In the genomic region with DNA sequence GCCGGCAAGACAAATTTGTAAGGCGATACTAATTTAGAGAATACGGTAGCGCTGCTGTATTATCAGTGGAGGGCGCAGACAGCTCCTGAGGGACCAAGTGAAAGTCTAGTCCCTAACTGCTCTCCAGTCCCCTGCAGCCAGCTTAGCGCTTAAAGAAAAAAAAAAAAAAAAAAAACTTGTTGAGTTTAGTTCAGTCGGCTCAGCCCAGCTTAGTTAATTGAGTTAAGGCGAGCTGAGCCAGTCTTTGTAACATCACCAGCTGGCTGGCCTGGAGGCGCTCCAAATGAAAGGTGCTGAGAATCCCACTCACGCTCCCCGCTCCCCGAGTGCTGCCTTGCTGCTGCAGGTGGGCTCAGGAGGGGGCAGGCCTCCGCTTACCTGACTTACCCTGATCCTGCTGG, we compare ENCODE assay signal across 8 mouse cellular contexts.
A peak's percentile ranks its signal among the peaks of the same experiment; 100 is the strongest.
DNase-seq lines count a peak whose midpoint lies in the region; ATAC-seq lines count a peak whose summit lies in the region.

No protein-coding gene starts in this region.

- H3K9ac ChIP-seq in intestine, embryonic 16.5 days (ENCODE audit: low read depth, low read length): no peak overlapping the region
- H3K9ac ChIP-seq in liver, embryonic 12.5 days: no peak overlapping the region
- no peak overlapping the region for H3K9ac ChIP-seq in stomach, embryonic 16.5 days (ENCODE audit: low read length)

- peaks cover 67% of the 10 kb centered on the region for H3K27me3 ChIP-seq in forebrain, embryonic 10.5 days (ENCODE audit: poor library complexity, severe bottlenecking)
- H3K27me3 ChIP-seq in intestine, embryonic 16.5 days (replicated peaks; ENCODE audit: control insufficient read depth, insufficient read depth, low read length): no peaks in the 10 kb centered on the region; the same call in 1 of the 2 replicates
- H3K27me3 ChIP-seq in liver, embryonic 12.5 days (replicated peaks): peaks cover 16% of the 10 kb centered on the region
- no peaks in the 10 kb centered on the region for H3K27me3 ChIP-seq in stomach, embryonic 16.5 days (ENCODE audit: control insufficient read depth, insufficient read depth, low read length)

- peak overlapping the region; percentile 5; the same call in 1 of the 2 replicates for H3K4me2 ChIP-seq in intestine, embryonic 16.5 days (ENCODE audit: low read depth, low read length)
- H3K4me2 ChIP-seq in liver, embryonic 12.5 days: peak overlapping the region; percentile 34
- peak overlapping the region; percentile 16; the same call in 1 of the 2 replicates for H3K4me2 ChIP-seq in stomach, embryonic 16.5 days (ENCODE audit: low read depth, low read length)

- DNase-seq in left cerebral cortex, adult 18-20 months (ENCODE audit: low spot score in 2 of 2): peak; percentile 39 to 50
- DNase-seq in left cerebral cortex, adult 8-10 months (ENCODE audit: low spot score in 2 of 2): no peak
- DNase-seq in forebrain, embryonic 10.5 days (ENCODE audit: extremely low spot score, low spot score): no peak
- no peak for DNase-seq in gastrocnemius, adult 18-20 months (ENCODE audit: low spot score)
- DNase-seq in adrenal gland, adult 18-20 months (ENCODE audit: low spot score in 2 of 2): no peak

- peak overlapping the region; percentile 16 for H3K4me3 ChIP-seq in forebrain, embryonic 10.5 days
- no peak overlapping the region for H3K4me3 ChIP-seq in intestine, embryonic 16.5 days (ENCODE audit: low read length)
- no peak overlapping the region for H3K4me3 ChIP-seq in liver, embryonic 12.5 days
- no peak overlapping the region for H3K4me3 ChIP-seq in stomach, embryonic 16.5 days (replicated peaks; ENCODE audit: low read length)

- no peaks in the 10 kb centered on the region for H3K9me3 ChIP-seq in forebrain, embryonic 10.5 days
- H3K9me3 ChIP-seq in intestine, embryonic 16.5 days (ENCODE audit: control insufficient read depth, low read length): no peaks in the 10 kb centered on the region
- H3K9me3 ChIP-seq in liver, embryonic 12.5 days (replicated peaks): no peaks in the 10 kb centered on the region
- no peaks in the 10 kb centered on the region for H3K9me3 ChIP-seq in stomach, embryonic 16.5 days (replicated peaks; ENCODE audit: control insufficient read depth, low read length)

- peaks cover 41% of the 10 kb centered on the region for H3K4me1 ChIP-seq in forebrain, embryonic 10.5 days
- peaks cover 19% of the 10 kb centered on the region for H3K4me1 ChIP-seq in intestine, embryonic 16.5 days (ENCODE audit: control insufficient read depth, insufficient read depth, low read length)
- peaks cover 26% of the 10 kb centered on the region for H3K4me1 ChIP-seq in liver, embryonic 12.5 days
- peaks cover 9% of the 10 kb centered on the region; the same call in 1 of the 2 replicates for H3K4me1 ChIP-seq in stomach, embryonic 16.5 days (ENCODE audit: control insufficient read depth, insufficient read depth, low read length)

- ATAC-seq in intestine, embryonic 16.5 days: no peak
- ATAC-seq in liver, embryonic 12.5 days: no peak
- no peak for ATAC-seq in stomach, embryonic 16.5 days (ENCODE audit: insufficient read depth, low FRiP score)

- no peaks in the 10 kb centered on the region for H3K36me3 ChIP-seq in forebrain, embryonic 10.5 days (replicated peaks)
- H3K36me3 ChIP-seq in intestine, embryonic 16.5 days (ENCODE audit: control insufficient read depth, insufficient read depth, low read length): no peaks in the 10 kb centered on the region
- no peaks in the 10 kb centered on the region for H3K36me3 ChIP-seq in liver, embryonic 12.5 days
- H3K36me3 ChIP-seq in stomach, embryonic 16.5 days (ENCODE audit: control insufficient read depth, insufficient read depth, low read length): no peaks in the 10 kb centered on the region

- WGBS in forebrain, embryonic 10.5 days: 2% methylated on average over 13 of the region's 13 CpGs
- WGBS in intestine, embryonic 16.5 days: 13% methylated on average over 13 of the region's 13 CpGs
- WGBS in liver, embryonic 12.5 days (ENCODE audit: insufficient replicate concordance): 23% methylated on average over 13 of the region's 13 CpGs
- 8% methylated on average over 13 of the region's 13 CpGs for WGBS in stomach, embryonic 16.5 days

- peak overlapping the region; percentile 31; the same call in 1 of the 2 replicates for H3K27ac ChIP-seq in forebrain, embryonic 10.5 days
- H3K27ac ChIP-seq in intestine, embryonic 16.5 days (ENCODE audit: low read length): no peak overlapping the region
- 0 out of 2 replicates have a peak overlapping the region, but pooled peaks have one; percentile 15 for H3K27ac ChIP-seq in liver, embryonic 12.5 days
- H3K27ac ChIP-seq in stomach, embryonic 16.5 days (ENCODE audit: low read length): no peak overlapping the region

Comparison
In these comparisons a context has a peak if more than half of its experiments do, and no peak if none do; other contexts are left out.
1. DNase-seq: peak in left cerebral cortex, adult 18-20 months (2 of 2); none in left cerebral cortex, adult 8-10 months (0 of 2), forebrain, embryonic 10.5 days (single experiment), gastrocnemius, adult 18-20 months (single experiment) and adrenal gland, adult 18-20 months (0 of 2).
2. H3K27ac ChIP-seq: peak in forebrain, embryonic 10.5 days (single experiment) and liver, embryonic 12.5 days (single experiment); none in intestine, embryonic 16.5 days (single experiment) and stomach, embryonic 16.5 days (single experiment).
3. Peak in every context shown above with its lines, with median percentiles within 50 percentile points of each other: H3K4me2 ChIP-seq.